Mouse (Mus musculus) ES-Bruce4 (cell line): ENCODE data around the gene Pdx1.

ENCODE experiments used
- CTCF ChIP-seq: IDR thresholded peaks from one replicate; pipeline ENCODE4 v1.8.1; 2011; ENCODE audit warnings: low read depth, low read length
- EP300 ChIP-seq: IDR thresholded peaks from 2 replicates; pipeline ENCODE4 v1.6.1; 2011; ENCODE audit warnings: low read depth, low read length; ENCODE audit not compliant: insufficient read depth

- no peak for TF ChIP-seq EP300
- no peak for TF ChIP-seq CTCF
These were observed 3.1 kb downstream of the Pdx1 start for GRCm38 (mm10) chr5:147272808-147273345.
